Mouse (Mus musculus) gastrocnemius, postnatal 36 days (tissue): ENCODE measurements at regions not wholly inside any gene's neighbourhood (a gene's known extent, or its start where the extent isn't known, plus 50 kb on each side); places are given as distances from the start of the nearest gene placed in this dataset.

ENCODE experiments used
- DNase-seq, 2 experiments: peaks; one replicate each; pipeline ENCODE4 v3.0.0; 2022
- intact Hi-C: fragments of 180-260 bp; cut with DNase I; formaldehyde crosslinking; loops from one replicate; pipeline ENCODE4 v1.15.1; 2025

DNA sequence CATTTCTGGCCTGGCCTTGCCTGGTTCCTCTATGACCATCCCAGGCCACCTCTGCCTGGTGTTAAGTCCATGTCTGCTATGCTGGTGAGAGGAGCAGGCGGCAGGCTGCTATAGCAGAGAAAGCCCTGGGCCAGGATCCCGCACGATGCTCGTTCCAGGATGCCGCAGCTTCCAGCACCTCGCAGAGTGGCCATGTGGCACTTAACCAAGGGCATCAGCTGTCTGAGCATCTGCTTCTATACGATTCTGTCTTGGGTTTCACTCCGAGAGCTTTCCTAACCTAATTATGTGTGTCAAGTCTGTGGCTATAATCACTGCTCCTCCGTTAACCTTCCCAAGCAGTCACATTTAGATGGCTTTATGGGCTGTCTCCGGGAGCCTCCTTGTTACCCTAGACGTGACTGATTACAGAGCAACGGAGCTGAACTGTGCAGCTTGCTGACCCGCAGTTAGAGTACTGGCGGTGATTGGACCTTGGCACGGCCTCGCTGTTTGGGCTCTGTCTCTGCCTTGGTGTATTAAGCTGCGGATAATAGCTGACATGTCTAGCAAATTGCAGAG is 64.4 kb downstream of the Ackr3 start:
- DNase-seq = peak; percentile 28 to 39
- intact Hi-C loops = no loop called here

DNA sequence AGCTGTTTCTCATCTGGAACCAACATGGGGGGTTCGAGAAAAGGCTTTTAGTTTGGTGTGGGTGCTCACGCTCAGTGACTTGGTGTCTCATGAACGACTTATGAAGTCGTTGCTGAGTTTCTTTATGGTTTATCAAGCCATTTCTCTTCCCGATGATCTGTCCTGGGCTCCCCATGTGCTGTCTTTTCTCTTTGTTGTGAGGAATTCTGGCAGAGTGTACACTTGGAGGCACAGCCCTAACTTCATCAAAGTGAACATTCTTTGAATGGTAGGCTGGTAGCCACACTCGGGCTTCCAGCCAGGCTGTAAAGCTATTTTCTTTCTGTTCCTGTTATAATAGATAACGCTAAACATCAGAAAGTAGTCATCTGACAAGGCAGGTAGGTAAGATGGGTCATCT is 65.2 kb downstream of the Ackr3 start:
- no peak for DNase-seq
- intact Hi-C loops = no loop called here

DNA sequence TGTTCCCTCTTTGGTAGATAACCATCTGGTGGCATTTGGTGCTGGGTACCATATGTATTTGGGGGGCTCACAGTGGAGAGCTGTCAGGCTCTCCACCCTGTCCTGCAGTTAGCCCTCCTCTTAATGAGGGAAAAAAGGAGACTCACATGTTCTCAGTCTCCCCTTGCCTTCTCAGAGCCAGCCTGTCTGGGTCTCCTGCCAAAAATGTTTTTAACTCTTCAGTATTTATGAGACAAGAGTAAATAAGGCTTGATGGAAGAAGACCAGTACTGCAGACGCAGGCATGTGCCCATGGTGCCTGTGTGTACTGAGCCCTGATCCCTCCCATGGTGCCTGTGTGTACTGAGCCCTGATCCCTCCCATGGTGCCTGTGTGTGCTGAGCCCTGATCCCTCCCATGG is 66.1 kb downstream of the Ackr3 start:
- intact Hi-C loops = no loop called here
- no peak for DNase-seq

DNA sequence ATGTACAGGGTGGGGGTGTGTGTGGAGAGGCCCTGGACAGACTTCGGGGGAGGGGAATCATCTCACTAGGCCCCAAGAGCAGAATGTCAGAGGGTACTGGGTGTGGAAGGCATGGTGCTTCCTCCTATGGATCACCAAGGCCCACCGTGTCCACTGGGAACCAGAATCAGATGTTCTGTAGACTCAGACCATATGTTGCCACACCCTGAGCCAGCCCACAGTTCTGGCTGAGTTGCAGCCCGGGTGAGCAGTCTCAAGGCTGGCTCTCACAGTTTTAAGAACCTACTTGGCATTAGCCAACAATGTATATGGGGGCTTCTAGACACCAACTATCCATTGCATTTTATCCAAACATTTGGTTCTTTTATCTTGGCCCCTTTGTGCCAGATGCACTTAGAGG is 67.5 kb downstream of the Ackr3 start:
- intact Hi-C loops = no loop called here
- DNase-seq = no peak

DNA sequence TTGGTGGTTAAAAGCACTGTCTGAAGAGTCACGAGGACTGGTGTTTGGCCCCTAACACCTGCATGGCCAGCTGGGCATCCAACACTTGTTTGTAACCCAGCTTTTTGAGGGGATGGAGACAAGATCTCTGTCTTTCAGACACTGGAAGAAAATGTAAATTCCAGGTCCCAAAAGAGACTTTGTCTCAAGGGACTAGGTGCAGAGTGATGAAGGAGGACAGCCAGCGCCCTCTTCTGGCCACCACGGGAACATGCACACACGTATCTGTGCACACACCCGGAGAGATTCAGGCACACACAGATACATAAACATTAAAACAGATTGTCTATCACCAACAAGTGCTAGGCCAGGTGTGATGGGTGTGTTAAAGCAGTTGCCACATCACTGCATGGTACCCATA is 68.6 kb downstream of the Ackr3 start:
- intact Hi-C loops = no loop called here

DNA sequence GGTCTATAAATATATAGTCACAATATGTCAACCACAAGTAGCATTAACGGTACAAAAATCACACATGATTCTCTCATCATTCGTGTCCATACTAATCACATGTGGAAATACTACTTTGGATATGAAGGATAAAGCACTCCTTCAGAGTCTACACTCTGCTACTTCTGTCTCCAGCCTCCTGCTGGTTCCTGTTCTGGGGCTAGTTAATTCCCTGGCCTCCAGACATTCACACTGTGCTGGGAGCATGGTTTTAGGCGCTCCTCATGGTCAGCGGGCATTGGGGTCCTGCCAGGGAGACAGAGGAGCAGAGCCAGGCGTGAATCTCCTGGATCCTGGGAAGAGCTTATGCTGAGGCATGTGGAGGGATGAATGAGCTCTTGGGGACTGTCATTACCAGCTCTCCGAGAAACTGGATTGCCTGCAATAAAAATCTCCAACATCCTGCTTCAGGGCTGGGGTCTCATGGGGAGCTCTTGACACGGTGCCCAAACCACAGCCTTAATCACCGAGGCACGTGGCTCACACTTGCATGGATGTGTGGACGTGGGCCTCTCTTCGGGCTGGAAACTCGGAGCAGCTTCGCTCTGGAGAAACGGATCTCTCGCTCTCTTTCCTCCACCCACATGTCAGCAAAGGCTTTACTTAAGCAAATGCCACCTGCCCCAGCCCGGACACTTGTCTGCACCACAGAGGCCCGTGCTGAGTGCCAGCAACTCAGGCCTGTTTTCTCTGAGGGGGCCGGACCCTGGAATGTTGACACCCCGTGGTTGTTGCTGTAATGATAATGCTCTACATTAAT is 69.2 kb downstream of the Ackr3 start:
- intact Hi-C loops = no loop called here
- no peak for DNase-seq

More for the DNA sequence above, 68.6 kb downstream of the Ackr3 start:
- no peak for DNase-seq

DNA sequence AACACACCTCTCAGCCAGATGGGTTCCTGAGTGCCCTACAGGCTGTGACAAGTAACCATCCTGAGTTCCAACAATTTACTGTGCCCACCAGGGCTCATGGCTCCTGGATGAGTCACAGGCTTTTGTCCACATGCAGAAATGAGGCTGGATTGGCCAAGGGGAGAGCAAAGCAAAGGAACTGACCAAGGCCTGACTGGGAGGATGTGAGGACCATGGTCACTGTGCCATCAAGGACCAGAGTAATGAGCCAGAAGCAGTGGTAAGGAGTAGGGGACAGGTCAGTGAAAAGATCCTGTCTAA is 69.8 kb downstream of the Ackr3 start:
- no peak for DNase-seq
- intact Hi-C loops = no loop called here

DNA sequence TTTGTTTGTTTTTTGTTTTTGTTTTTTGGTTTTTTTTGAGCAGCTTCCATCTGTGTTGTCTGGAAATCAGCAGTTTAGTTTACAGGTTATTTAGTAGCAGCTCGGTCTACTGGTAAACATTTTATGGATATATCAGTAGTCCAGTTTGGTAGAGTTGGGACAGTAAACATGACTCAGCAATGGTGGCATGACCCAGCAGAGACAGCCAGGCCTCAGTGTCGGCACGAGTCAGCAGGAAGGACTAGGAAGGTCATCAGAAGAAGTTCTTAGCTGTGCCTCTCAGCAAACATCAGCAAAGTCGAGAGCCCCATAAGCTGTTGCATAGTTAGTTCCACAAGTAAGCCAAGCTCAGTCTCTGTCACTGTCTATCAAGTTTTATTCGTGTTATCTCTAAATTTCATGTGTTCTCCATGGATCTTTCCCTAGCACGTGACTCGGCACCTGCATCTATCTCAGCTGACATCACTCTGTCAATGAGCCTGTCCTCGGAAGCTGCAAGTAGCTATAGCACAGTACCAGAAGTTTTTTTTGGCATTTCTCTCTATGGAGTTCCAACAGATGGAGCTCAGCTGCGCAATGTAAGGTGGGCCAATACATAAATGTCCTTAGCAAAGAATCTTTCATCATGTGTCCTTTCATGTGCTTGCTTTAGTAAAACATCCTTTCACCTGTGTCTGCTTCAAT is 71.3 kb downstream of the Ackr3 start:
- DNase-seq = no peak
- intact Hi-C loops = no loop called here

DNA sequence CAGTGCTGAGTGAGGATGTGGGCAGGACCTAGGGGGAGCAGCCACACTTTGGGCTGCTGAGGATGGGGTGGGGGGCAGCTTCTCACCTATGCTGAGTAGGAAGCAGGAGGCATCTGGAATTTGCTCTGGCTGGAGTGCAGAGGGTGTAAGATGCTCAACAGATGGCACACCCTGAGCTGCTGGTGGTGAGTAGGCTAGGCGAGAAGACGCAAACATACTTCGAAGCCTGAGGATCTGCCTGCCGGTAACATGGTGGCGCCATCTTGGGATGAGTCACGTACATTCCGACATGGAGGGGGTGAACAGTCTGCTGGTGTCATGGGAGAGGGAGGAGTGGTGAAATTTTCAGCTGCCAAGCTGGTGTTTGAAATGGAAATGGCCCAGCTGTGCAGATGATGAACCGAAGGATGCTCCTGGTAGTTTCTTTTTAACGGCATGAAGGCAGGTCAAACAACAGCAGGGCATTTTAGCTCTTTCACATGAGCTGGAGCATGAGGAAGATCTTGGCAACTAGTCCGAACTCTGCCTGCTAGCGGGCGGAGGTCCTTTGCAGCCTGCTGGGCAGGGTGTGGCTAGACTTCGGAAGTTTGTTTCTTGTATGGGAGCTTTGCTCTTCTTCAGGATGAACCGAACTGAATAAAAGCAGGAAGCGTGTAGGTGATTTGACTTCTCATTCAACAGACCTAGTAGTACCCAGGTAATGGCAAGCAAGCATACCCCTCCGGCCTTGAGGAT is 72.2 kb downstream of the Ackr3 start:
- intact Hi-C loops = no loop called here
- no peak for DNase-seq

DNA sequence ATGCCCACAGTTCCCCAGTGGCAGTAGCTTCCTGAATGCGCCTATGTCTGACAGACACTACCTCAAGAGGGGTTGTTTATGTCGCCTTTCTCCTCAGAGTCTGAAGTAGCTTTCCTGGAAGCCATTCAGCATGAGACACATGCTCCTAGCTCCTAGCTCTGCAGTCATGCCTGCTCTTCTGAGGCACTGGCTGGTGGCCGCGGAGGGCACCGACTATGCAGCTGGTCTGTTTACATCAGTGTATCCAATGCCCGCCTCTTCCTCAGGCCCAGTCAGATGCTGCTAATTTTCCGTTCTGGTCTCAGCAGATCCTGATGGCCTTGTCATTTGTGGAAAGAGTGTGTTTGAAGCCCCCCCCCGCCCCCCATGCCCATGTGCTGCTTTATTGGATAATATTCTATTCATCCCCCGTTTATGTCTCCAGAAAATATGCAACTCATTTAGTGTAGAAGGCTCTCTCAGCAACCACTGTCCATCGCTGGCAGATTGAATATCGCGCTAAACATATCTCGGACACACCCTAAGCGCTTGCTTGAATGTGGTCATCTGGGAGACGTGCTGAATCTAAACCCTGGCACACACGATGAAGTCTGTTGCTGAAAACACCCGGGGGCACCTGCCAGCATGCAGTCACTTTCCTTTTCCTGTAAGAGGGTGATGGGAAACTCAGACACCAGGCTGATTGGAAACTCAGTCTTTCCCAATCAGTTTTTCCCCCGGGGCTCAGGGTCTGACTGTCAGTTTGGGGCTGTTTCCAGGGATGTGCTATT is 73.9 kb downstream of the Ackr3 start:
- intact Hi-C loops = no loop called here
- DNase-seq = no peak

DNA sequence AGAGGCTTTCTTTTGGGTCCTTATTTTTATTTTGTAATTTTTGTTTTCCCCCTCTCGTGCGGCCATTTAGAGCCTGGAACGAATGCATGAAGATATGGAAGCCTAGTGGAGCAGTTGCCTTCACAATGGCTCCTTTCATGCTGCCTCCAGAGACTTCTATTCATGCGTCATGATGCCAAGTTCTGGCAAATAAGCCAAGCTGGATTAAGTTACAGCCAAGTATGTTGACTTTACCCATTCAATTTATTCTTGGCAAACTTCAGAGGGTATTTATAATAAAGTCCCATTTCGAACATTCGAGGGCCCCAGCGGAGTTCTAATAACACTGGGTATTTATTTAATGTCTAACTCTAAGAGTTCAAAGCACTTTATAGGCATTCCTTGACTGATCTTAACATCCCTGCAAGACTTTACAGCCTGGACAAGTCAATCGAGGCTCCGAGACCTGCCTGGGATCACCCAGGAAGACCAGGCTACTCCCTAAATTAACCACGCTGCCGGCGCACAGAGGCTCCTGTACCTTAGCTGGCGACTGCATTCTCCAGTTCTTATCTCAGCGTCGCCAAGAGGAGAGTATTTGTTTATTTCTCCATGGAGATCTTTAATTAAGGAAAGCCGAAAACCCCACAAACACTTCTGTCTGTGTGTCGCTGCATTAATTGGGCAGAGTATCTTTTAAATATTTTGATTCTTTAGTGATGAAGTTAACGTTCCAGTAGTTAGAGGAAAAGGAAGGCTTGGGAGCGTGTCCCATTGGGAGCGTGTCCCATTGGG is 75.5 kb downstream of the Ackr3 start:
- intact Hi-C loops = no loop called here
- DNase-seq = no peak

DNA sequence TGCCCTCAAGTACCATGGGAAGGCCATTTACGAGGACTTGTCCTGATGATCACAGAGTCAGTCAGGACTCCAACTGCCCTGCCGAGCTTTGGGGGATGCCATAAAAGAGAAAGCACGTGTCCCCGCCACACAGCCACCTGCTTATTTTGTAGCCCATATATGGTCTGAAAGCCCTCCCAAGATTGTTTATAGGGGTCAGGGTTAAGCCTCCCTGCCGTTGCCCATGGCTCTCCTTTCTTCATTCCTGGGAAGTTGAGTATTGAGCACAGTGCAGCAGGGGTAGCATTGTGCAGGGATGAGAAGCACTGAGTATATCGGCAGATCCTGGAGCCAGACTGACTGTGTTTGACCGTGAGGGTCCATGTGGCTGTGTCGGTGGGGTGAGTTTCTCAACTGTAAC is 76.4 kb downstream of the Ackr3 start:
- intact Hi-C loops = no loop called here
- DNase-seq = no peak

DNA sequence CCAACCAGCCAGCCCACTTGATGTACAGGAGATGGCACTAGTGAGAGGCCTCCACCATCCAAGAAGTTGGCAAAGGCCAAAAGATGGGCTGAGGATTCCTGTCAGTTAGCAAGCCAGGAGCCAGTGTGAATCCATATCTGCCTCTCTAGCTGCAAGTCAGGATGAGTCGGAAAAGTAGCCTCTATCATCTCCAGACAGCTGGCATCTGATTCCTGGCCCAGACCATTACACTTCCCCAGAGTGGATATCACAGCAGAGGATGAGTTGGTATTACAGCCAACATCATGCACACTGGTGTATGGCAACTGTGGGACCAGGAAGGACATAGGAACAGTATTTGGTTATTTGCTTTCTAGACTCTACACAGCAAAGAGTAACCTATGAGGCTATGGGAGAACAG is 77.5 kb downstream of the Ackr3 start:
- intact Hi-C loops = no loop called here
- no peak for DNase-seq

DNA sequence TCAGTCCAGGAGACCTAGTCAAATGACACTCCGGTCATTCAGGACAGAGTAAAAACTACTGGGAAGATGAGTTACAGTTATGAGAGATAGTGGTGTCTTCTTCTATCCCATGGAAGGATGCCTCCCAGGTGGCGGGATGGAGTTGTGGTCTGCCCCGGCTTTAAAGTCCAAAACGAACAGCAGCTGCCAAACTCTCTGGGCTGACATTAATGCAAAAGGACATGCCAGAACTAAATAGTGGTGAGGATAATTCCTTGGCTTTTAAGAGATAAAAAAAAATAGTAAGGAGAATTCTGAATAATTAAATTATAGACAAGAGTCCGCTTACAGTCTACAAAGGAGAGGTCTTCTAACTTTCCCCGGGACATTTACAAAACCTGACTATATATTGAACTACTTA is 78.2 kb downstream of the Ackr3 start:
- no peak for DNase-seq
- intact Hi-C loops = no loop called here

DNA sequence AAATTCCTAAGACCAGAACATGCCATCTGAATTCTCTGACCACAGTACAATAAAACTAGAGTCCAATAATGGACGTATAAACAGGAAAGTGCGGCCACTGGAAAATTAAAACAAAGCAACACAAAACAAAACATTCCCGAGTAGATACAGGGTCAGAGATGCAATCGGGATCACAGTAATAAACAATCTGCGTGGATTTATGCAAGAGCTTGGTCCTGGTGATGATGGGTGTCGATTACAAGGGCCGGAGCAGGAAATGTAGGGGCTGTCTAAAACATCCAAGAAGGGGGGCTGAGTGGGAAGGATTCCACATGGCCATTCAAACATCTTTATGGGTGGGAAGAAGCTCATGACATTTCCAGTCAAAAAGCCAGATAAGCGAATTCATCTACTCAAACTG is 78.6 kb downstream of the Ackr3 start:
- no peak for DNase-seq
- intact Hi-C loops = no loop called here

DNA sequence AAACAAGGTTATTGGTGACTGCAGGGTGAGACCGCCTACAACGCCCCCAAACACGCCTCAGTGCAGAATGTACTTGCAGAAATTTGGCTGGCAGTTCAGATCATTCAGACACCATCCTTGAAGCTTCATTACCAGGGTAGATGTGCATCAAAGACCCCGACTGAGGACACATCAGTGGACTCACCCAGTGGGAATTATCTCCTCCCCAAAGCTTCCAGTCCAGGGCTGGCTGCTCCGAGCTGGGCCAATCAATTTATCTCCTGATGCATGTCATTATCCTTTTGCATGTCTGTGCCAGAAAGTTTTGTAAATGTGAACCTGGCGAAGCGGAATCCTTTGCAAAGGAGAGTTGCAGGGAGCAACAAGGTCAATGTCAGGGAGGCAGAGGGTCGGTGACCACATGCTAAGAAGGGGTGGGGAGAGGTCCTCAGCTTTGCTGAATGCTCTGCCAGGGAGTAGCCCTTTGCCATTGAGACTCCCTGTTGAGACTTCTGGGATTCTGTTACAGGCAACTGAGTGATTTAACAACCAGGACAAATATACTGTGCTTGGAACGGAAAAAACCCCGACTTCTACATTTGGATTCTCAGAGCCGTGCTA is 79.5 kb downstream of the Ackr3 start:
- intact Hi-C loops = no loop called here
- DNase-seq = no peak

DNA sequence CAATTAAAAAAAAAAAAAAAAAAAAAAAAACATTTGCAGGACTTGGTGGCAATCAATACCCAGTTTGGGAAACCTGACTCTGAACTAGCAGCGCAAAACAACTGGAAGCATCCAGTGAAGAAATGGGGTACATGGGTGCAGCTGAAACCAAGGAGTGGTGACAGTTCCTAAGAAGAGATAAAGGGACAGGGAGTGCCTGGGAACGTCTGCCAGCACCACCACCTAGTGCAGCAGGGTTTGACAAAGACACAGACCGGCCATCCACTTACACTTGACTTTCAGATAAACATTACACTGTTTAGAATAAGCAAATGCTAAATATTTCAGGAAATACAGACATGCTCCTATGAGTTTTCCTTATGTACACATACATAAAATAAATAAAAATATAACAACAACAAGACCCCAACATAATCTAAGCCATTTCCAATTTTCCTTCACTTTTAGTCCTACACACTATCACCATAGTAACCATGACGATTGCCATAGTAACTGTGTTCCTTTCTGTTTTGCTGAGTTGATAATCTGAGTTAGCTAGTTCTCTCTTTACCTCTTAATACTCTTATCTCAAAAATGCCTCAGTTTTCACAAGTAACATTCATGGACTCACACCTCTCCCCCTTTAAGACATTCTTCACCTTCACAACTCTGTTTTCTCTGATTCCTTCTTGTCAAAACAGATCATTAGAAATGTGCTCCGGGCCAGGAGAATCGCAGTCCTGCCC is 80.3 kb downstream of the Ackr3 start:
- no peak for DNase-seq
- intact Hi-C loops = no loop called here

DNA sequence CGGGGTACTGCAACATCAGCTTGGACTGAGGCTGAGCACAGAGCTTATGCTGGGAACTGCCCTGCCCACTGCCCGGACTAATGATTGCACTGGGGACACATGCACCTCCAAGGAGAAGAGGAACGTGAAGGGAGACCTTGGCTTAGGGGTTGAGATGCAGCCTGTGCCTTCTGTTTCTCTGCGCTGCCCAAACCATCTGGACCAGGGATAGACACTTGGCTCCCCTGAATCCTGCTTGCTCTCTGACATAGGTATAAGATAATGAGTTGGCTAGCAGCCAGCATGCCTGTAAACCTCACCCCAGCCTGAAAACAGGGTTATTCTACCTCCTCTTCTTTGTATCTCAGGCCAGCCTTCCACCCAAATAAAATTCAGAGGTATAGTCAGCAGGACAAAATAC is 81.5 kb downstream of the Ackr3 start:
- DNase-seq = no peak

DNA sequence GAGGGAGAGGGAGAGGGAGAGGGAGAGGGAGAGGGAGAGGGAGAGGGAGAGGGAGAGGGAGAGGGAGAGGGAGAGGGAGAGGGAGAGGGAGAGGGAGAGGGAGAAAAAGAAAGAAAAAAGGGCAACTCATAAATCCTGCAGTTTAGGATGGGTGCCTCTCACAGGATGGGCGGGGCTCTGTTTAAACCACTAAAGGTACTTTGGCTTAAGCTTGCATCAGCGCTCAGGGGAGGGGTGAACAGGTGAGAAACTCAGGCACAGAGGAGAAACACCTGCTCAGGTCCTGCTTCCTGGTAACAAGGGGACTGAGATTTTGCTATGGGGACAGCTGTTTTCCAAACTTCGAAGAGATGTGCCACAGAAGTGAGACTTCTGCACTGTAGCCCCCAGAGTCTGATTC is 83.5 kb downstream of the Ackr3 start:
- intact Hi-C loops = no loop called here
- DNase-seq = no peak

More for the DNA sequence above, 81.5 kb downstream of the Ackr3 start:
- intact Hi-C loops = no loop called here
